Mouse (Mus musculus) adrenal gland (tissue): ENCODE results near the gene Slc10a7.
"Not testable (repeated sequence)": the region's sequence is repeated elsewhere in the genome, so short reads cannot be mapped to it uniquely, and the experiment has no call there.

ENCODE experiments used
- intact Hi-C: fragments of 180-260 bp; cut with DNase I; formaldehyde crosslinking; loops from one replicate; pipeline ENCODE4 v1.15.1; 2025

The Slc10a7 gene

DNA sequence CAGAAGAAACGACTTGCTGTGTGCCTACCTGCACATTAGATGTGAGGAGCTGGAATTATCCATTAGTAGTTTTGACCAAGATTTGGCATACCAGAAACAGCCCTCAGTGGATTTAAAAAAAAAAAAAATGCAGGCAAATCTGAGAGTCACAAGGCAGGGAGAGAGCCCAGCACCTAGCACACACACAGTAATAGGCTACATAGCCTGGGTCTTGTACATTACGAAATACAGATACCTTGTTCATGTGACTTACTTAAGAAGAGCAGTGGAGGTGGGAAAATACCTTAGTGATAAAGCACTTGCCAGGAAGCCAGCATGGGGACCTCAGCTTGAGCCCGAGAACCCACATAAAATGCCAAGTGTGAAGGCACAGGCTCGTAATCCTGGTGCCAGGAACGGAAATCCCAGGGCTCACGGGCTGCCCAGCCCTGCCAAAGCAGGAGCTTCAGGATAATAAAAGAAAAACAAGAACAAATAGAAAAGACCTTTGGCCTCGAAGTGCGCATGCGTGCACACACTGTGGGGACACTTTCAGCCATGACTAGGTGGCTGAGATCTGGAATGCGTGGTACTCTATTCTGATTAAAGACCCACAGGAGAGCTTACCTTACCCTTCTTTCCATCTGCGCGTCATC is 155.3 kb downstream of the Slc10a7 start:
- intact Hi-C loops = no loop called here

GRCm38 (mm10) chr8:78667399-78667798 is 158.3 kb downstream of the Slc10a7 start:
- intact Hi-C loops = no loop called here

DNA sequence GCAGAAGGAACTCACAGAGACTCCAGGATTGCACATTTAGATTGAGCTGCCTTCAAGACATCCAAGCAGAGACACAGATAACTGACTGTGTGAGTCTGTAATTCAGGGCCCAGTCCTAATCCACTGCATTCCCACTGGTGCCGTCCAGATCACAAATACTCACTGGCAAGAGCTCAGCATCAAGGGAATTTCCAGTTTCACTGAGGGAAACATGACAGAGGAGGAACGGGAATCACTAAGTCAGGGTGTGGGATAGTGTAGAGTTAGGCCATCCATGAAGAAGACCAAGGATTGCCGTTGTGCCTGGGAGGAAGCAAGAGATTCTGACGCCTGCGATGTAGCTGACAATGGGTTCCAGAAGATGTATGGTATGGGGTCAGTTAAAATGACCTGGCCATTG is 159.1 kb downstream of the Slc10a7 start:
- intact Hi-C loops = no loop called here

DNA sequence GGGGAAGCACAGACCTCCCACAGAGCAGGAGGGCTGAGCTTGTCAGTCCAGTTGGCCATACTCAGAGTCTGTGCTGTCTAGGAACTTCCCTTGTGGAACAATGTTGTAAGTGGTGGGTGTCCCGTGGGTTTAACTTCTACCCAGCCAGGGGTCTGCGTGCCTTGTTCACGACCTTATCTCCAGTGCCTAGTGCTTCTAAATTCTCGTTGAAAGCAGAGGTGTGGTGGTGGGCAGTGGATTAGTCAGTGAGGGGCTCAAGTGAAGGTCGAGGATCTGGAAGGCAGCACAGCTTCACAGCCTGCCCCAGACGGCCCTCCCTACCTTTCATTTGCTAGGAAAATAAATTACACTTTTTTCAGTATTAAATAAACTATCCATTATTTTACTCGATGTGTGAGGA is 161.1 kb downstream of the Slc10a7 start:
- intact Hi-C loops = no loop called here

GRCm38 (mm10) chr8:78678541-78679219 is 169.5 kb downstream of the Slc10a7 start:
- intact Hi-C loops = no loop called here

DNA sequence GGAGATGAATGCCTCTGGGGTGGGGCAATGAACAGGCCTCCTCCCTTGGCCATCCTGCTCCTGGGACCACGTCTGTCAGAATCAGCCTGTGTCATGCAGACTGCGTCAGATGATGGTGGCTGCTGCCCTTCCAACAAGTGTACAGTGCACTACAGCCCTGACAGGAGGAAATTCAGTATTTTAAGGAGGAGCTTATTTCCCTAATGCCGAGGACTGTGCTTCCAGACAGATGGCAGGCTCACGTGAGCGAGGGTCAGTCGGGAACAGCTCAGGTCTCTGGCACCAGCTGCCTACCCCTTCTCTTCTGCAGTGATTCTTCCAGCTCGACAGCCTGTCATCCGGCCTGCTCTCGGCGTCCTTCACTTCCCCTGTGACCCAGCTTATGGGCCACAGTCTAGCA is 181.6 kb downstream of the Slc10a7 start:
- intact Hi-C loops = no loop called here

DNA sequence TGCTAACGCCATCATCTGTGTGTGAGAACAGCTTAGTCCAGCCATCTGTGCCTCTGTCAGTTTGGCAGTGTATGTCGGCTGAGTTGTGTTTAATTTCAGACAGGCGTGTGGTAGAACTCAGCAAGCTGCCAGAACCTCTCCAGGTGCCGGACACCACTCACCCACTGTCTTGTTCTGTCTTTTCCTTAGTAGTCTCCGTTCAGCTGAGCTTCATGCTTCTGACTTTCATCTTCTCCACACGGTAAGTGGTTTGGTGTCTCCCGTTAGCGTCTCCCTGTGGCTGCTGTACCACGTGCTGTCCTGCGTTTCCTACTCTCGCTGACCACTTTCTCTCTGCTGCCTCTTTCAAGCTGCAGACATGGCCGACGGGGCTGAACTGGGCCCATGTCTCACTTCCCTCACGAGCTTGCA is 189.2 kb downstream of the Slc10a7 start:
- intact Hi-C loops = no loop called here

DNA sequence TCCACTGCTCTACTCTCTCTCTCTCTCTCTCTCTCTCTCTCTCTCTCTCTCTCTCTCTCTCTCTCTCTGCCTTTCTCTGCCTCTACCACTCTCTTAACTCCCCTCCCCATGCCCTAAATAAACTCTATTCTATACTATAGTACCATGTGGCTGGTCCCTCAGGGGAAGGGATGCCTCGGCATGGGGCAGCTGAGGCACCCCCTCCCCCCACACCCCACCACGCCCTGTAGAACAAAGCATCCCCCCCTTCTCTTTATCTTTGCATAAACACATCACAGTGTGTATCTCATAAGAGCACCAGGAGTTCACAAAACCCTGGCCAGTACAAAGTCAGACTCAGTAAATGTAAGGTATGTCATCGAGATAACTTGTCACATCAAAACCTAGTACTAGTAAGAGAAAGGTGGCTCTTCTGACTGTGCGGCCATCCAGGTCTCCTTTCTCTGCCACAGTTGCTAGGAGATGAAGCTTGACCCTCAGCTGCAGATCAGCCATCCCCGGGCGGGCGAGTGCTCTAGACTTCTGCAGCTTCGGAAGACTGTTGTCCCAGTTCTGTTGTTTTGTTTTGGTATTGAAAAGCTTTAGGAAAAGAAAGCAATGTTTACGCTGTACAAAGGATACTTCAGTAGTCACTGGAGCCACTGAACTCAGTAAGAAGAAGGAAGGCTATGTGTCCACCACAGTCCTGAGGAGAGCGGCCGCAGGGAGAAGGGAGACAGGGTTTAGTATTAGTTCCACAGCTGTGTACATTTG is 194.1 kb downstream of the Slc10a7 start:
- intact Hi-C loops = no loop called here

DNA sequence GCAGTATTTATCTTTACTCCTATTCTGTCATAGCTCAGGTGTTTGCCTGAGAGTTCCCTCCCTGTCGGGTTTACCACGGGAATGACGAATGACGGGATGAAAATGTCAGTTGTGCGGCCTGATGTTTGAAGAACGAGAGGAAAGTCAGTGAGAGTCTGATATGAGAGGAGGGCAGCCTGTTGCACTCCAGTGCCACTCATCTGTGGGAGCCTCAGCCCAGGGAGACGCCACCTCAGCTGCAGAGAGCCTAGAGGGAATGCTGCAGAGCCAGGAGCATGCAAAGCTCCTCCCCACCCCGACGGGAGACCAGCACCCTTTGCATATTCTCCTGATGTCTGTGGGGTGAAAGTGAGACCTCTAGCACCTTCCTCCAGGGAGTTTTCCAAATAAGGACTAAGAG is 196.8 kb downstream of the Slc10a7 start:
- intact Hi-C loops = no loop called here

- intact Hi-C loops = no loop called here
Observed at GRCm38 (mm10) chr8:78709948-78710644, 200.9 kb downstream of the Slc10a7 start.

DNA sequence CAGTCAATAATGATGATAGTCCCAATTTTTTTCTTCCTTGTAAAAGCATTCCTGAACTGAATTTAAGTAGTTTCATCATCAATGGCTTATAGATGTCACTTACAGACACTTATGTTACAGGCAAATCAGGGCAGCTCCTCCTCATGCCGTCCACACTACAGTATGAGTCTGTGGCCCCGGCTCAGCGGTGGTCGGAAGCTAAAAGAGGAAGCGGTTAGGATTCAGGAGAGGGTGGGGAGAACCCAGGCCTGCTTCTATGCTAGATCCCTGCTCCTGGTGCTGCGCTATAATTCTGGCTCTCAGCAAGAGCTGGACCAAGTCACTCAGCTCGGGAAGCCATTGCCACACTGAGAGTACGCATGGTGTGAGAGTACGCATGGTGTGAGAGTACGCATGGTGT is 201.8 kb downstream of the Slc10a7 start:
- intact Hi-C loops = no loop called here

- intact Hi-C loops = no loop called here
Observed at GRCm38 (mm10) chr8:78714880-78715279, 205.7 kb downstream of the Slc10a7 start.

- intact Hi-C loops = no loop called here
Observed at GRCm38 (mm10) chr8:78716546-78716945, 207.4 kb downstream of the Slc10a7 start.

DNA sequence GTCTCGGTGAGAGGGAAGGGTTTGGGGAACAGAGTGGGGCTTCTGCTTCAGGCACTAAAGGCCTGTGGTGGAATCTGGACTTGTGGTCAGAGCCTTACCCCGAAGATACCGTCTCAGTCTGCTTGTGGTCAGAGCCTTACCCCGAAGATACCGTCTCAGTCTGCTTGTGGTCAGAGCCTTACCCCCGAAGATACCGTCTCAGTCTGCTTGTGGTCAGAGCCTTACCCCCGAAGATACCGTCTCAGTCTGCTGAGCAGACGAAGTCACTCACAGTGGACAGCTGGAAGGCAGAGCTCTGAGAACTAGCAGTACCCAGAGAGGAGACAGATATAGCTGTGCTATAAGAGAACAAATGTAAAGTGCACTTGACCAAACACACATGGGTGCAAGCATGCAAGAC is 208.0 kb downstream of the Slc10a7 start:
- intact Hi-C loops = not testable (repeated sequence)

- intact Hi-C loops = no loop called here
Observed at GRCm38 (mm10) chr8:78719279-78720040, 210.3 kb downstream of the Slc10a7 start.

DNA sequence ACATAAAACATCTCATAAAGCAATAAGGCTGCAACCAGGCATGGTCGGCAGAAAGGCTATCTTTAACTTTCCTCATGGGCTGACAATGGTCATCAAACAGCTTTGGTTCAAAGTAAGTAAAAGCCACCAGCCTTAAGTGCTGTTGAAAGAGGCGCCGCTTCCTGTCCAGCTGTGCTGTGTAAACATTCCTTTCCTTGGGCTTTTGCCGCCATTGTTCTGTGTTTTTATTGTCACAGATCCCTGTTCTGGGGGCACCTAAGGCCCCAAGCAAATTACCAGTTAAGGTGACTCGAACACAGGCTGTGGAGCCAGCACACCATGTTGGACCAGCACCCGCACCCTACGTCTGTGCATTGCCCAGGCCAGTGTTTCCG is 210.9 kb downstream of the Slc10a7 start:
- intact Hi-C loops = no loop called here

- intact Hi-C loops = no loop called here
Observed at GRCm38 (mm10) chr8:78721576-78721975, 212.4 kb downstream of the Slc10a7 start.

DNA sequence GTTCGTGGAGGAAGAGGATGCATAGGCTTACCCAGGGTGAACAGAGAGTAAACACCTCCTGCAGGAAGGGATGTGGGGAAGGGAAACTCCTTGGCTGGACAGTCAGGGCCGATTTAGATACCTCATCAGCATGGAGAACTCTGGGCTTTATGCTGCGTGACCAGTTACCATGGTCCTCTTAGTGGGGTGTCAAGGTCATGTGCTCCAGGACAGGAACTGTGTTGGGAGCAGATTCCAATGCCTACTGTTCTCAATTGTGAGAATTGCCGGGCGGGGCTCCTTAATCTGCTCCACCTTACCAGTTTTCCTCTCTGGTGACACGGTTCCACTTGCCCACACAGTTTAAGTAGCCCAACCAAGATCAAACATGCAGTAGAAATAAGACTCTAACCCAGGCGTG is 213.1 kb downstream of the Slc10a7 start:
- intact Hi-C loops = no loop called here

GRCm38 (mm10) chr8:78724832-78725231 is 215.7 kb downstream of the Slc10a7 start:
- intact Hi-C loops = no loop called here

DNA sequence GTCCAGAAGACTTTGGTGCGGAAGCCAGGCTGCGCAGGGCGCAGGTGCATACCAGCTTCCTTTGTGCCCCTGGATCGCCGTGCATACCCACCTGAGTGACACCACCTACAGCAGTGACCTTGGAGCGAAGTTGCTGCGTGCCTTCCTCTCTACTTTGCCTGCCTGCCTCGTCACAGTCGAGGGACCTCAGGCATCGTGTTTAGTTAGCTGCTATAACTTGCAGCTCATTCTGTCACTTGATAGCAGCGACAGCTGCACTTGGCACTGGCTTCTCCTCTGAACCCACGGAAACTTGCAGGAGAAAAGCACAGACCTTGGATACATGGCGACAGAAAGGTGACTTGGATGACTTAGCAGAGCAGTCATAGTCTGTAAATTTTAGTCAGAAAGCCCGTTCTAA is 219.1 kb downstream of the Slc10a7 start:
- intact Hi-C loops = no loop called here

DNA sequence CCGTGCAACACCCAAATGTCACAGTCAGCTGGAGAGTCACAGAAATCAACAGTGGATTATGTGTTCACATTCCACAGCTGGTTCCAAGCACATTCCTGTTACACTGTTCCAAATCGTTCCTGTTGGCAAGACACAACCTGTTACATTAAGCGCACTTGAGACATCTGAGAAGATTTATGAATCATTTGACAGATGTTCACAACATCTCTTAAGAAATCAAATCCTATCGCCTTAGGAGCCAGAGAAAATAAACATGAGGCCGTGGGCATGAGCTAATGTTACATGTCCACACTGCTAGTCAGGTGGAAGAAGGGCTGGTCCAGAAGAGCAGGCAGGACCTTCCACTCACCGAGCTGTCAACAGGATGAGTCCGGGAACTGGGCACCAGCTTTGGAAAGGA is 223.3 kb downstream of the Slc10a7 start:
- intact Hi-C loops = loop anchor here (10.0 kb wide), 1 partner anchor 658 kb away; no protein-coding TSS in a partner anchor
